Comparison of ENCODE assay signal across 23 mouse cellular contexts in the genomic region with DNA sequence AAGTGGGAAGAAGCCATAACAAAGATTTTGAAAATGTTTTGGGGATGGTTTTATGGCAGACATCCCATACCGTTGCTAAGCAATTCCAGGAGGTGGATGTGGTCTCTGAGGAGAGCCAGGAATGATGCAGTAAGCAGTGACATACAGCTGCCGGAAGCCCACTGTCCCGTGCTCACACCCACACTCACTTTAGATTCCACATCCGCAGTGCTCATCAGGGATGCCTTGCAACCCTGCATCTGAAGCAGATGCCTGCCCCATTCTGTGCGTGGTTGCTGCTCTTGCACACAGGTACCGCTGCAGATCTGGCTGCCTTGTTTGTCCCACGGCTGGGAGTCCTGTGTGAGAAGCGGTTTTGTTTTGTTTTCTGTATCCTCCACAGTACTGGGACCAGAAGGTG. TPM values are rescaled to one million over a fixed set of nuclear protein-coding genes. Genes with fewer than 3 reads are reported as not detected.
DNase-seq lines count a peak whose midpoint lies in the region; ATAC-seq and TF ChIP-seq lines count a peak whose summit lies in the region.
"Had no signal": no experiment of that assay in that cellular context is flagged by ENCODE, and none has a peak within 500 bp of the region (broad histone marks: within the 10 kb centered on the region; RNA-seq: fewer than 3 reads in every experiment).

No protein-coding gene starts in this region.

- H3K4me1 ChIP-seq in hindbrain, embryonic 12.5 days = peaks cover 6% of the 10 kb centered on the region; the same call in 1 of the 2 replicates
- H3K4me1 ChIP-seq: embryonic facial prominence, embryonic 12.5 days; heart, embryonic 15.5 days had no signal

- TF ChIP-seq CTCF in left cerebral cortex, adult 2 months (IDR thresholded peaks at IDR 0.05) = no peak

- H3K27me3 ChIP-seq in hindbrain, embryonic 12.5 days = no peaks in the 10 kb centered on the region
- H3K27me3 ChIP-seq: embryonic facial prominence, embryonic 12.5 days; heart, embryonic 15.5 days; limb, embryonic 12.5 days; neural tube, embryonic 15.5 days had no signal

- intact Hi-C loops in left cerebral cortex, adult 2 months (cut with DNase I) = no loop called here

- no peak overlapping the region for H3K9ac ChIP-seq in hindbrain, embryonic 12.5 days
- H3K9ac ChIP-seq: embryonic facial prominence, embryonic 12.5 days; heart, embryonic 15.5 days; limb, embryonic 12.5 days; liver, embryonic 14.5 days; neural tube, embryonic 15.5 days had no signal

- DNase-seq in left cerebral cortex, adult 2 months (ENCODE audit: extremely low spot score in 1 of 2, low spot score in 2 of 2) = peak; percentile 30 to 49
- DNase-seq in left cerebral cortex, adult 11 months (ENCODE audit: low spot score) = no peak
- peak; percentile 17 to 28 for DNase-seq in frontal cortex, postnatal 10 days (ENCODE audit: low spot score in 2 of 2)
- peak; percentile 34 for DNase-seq in layer of hippocampus, adult 9-11 months
- peak; percentile 14 for DNase-seq in right cerebral cortex, postnatal 14 days
- no peak for DNase-seq in cerebellum, postnatal 36 days
- DNase-seq: adrenal gland, postnatal 36 days; cerebellum, adult 2 months; heart, adult 18-20 months; kidney, adult 11 months; spleen, adult 18-20 months; thymus, postnatal 36 days had no signal

- H3K4me2 ChIP-seq in hindbrain, embryonic 12.5 days (replicated peaks) = no peak overlapping the region
- H3K4me2 ChIP-seq: embryonic facial prominence, embryonic 12.5 days; heart, embryonic 15.5 days; limb, embryonic 12.5 days; neural tube, embryonic 15.5 days had no signal

- ATAC-seq in hindbrain, embryonic 12.5 days (ENCODE audit: low FRiP score) = no peak
- ATAC-seq: forebrain, embryonic 16.5 days; hindbrain, postnatal 0 days; midbrain, embryonic 16.5 days had no signal

- no peak overlapping the region for H3K27ac ChIP-seq in left cerebral cortex, adult 2 months
- no peak overlapping the region for H3K27ac ChIP-seq in hindbrain, embryonic 12.5 days
- H3K27ac ChIP-seq: embryonic facial prominence, embryonic 12.5 days; heart, embryonic 15.5 days; hindbrain, postnatal 0 days; kidney, postnatal 0 days; limb, embryonic 12.5 days; liver, embryonic 14.5 days; macrophage; neural tube, embryonic 15.5 days had no signal

- no peaks in the 10 kb centered on the region for H3K9me3 ChIP-seq in hindbrain, embryonic 12.5 days (replicated peaks)
- H3K9me3 ChIP-seq: embryonic facial prominence, embryonic 12.5 days; heart, embryonic 15.5 days; limb, embryonic 12.5 days; neural tube, embryonic 15.5 days had no signal

- no peaks in the 10 kb centered on the region for H3K36me3 ChIP-seq in hindbrain, embryonic 12.5 days
- H3K36me3 ChIP-seq: embryonic facial prominence, embryonic 12.5 days; heart, embryonic 15.5 days; limb, embryonic 12.5 days; neural tube, embryonic 15.5 days had no signal

- 0 out of 2 replicates have a peak overlapping the region, but pooled peaks have one; percentile 9 for H3K4me3 ChIP-seq in left cerebral cortex, adult 2 months
- no peak overlapping the region for H3K4me3 ChIP-seq in hindbrain, embryonic 12.5 days
- H3K4me3 ChIP-seq: embryonic facial prominence, embryonic 12.5 days; heart, embryonic 15.5 days; limb, embryonic 12.5 days; neural tube, embryonic 15.5 days had no signal

- 80% methylated on average over 8 of the region's 8 CpGs for WGBS in hindbrain, embryonic 12.5 days

RNA-seq across cellular contexts. Expression of a gene that starts 30.2 kb away (rescaled TPM):
- 1 to 10 TPM; 7.4 to 7.5 TPM for total RNA-seq in left cerebral cortex, adult 2 months (2021)
- polyA plus RNA-seq in hindbrain, embryonic 12.5 days (2016; fragmentation: Nextera tagmentation; extraction: Ambion mirVana) = 5.6 and 6.0 TPM in 2 replicates

Comparison
In these comparisons a context has a peak if more than half of its experiments do, and no peak if none do; other contexts are left out.
1. DNase-seq: peak in left cerebral cortex, adult 2 months (2 of 2), frontal cortex, postnatal 10 days (2 of 2), layer of hippocampus, adult 9-11 months (single experiment) and right cerebral cortex, postnatal 14 days (single experiment); none in left cerebral cortex, adult 11 months (single experiment) and cerebellum, postnatal 36 days (0 of 2).